Mouse (Mus musculus) lung, postnatal 0 days (tissue): ENCODE results near the gene Ugt1a6b. TPM values are rescaled to one million over a fixed set of nuclear protein-coding genes. Genes with fewer than 3 reads are reported as not detected.
"Not testable (repeated sequence)": the region's sequence is repeated elsewhere in the genome, so short reads cannot be mapped to it uniquely, and the experiment has no call there.

ENCODE experiments used
- ATAC-seq: fragments of 200-750 bp; cut with Nextera tagmentation; 2 replicates; pipeline ENCODE4 v1.8.0; 2017; ENCODE audit warnings: moderate library complexity
- DNase-seq: peaks from one replicate; pipeline ENCODE4 v3.0.0-alpha.2; 2016; ENCODE audit warnings: low spot score
- H3K27ac ChIP-seq: fragments of 300-500 bp; sonication (generic); 2 replicates; pipeline ENCODE4 v1.5.1; 2014; ENCODE audit warnings: antibody characterized with exemption, mild to moderate bottlenecking, low read length, mixed read lengths
- H3K27me3 ChIP-seq: fragments of 300-500 bp; sonication (generic); replicated peaks from 2 replicates; pipeline ENCODE4 v1.6.1; 2014; ENCODE audit warnings: low read length, mixed read lengths; ENCODE audit not compliant: insufficient read depth
- H3K36me3 ChIP-seq: fragments of 300-500 bp; sonication (generic); 2 replicates; pipeline ENCODE4 v1.6.1; 2014; ENCODE audit warnings: low read length, mixed read lengths; ENCODE audit not compliant: insufficient read depth
- H3K4me1 ChIP-seq: fragments of 300-500 bp; sonication (generic); 2 replicates; pipeline ENCODE4 v1.6.1; 2014; ENCODE audit warnings: antibody characterized with exemption, low read depth, low read length, mixed read lengths; ENCODE audit not compliant: insufficient read depth
- H3K4me2 ChIP-seq: fragments of 300-500 bp; sonication (generic); replicated peaks from 2 replicates; pipeline ENCODE4 v1.6.1; 2014; ENCODE audit warnings: low read depth, mild to moderate bottlenecking, low read length, moderate library complexity, mixed read lengths
- H3K4me3 ChIP-seq: fragments of 300-500 bp; sonication (generic); 2 replicates; pipeline ENCODE4 v1.5.1; 2014; ENCODE audit warnings: low read depth, low read length
- H3K9ac ChIP-seq: fragments of 300-500 bp; sonication (generic); replicated peaks from 2 replicates; pipeline ENCODE4 v1.6.1; 2014; ENCODE audit warnings: low read depth, mild to moderate bottlenecking
- H3K9me3 ChIP-seq: fragments of 300-500 bp; sonication (generic); 2 replicates; pipeline ENCODE4 v1.6.1; 2016; ENCODE audit warnings: low read length, mixed read lengths
- CTCF ChIP-seq: IDR thresholded peaks from 2 replicates; pipeline ENCODE4 v1.5.1; 2016; ENCODE audit warnings: antibody characterized with exemption, mild to moderate bottlenecking
- EP300 ChIP-seq: IDR thresholded peaks from 2 replicates; pipeline ENCODE4 v1.6.1; 2016; ENCODE audit warnings: antibody characterized with exemption, mild to moderate bottlenecking, control low read depth
- WGBS: fragments of 180-500 bp; shearing (Covaris S2); extraction: QIAGEN DNeasy Blood & Tissue Kit; methylation state at CpG from one replicate; pipeline ENCODE4 v1.1.7; 2014; 5-methylcytosine and 5-hydroxymethylcytosine counted together
- polyA plus RNA-seq: library from polyadenylated mRNA; unstranded; fragments of >200 nt; fragmentation: Nextera tagmentation; extraction: Ambion mirVana; gene quantifications from 2 replicates; pipeline ENCODE4 v1.2.1, GENCODE M21; 2015

Gene Ugt1a6b
- polyA plus RNA-seq, 1 experiment from 2014 or later = 2.4 TPM

- Histone ChIP-seq H3K4me3 (no peak overlapping the region), H3K36me3 (no peaks in the 10 kb centered on the region), H3K27me3 (no peaks in the 10 kb centered on the region), H3K9ac (no peak overlapping the region), H3K4me1 (no peaks in the 10 kb centered on the region), H3K27ac (no peak overlapping the region), H3K9me3 (peaks cover 32% of the 10 kb centered on the region), H3K4me2 (no peak overlapping the region)
- no peak for ATAC-seq
- DNase-seq = no peak
- TF ChIP-seq EP300 = no peak
- TF ChIP-seq CTCF = no peak
- 48% methylated on average over 4 of the region's 4 CpGs for WGBS
Measured at GRCm38 (mm10) chr1:88218591-88218990, 115.5 kb downstream of the Ugt1a6b start.

- ATAC-seq (no peak), DNase-seq (peak; percentile 8)
- 11% methylated on average over 1 of the region's 1 CpGs for WGBS
- no peaks in the 10 kb centered on the region for H3K27me3 ChIP-seq
- peaks cover 28% of the 10 kb centered on the region for H3K9me3 ChIP-seq
- no peak overlapping the region for H3K4me2 ChIP-seq
- H3K9ac ChIP-seq = no peak overlapping the region
- no peak overlapping the region for H3K4me3 ChIP-seq
- H3K4me1 ChIP-seq = no peaks in the 10 kb centered on the region
- TF ChIP-seq EP300 = no peak
- no peak for TF ChIP-seq CTCF
- no peaks in the 10 kb centered on the region for H3K36me3 ChIP-seq
- no peak overlapping the region for H3K27ac ChIP-seq
Measured at GRCm38 (mm10) chr1:88219054-88219453, 116.0 kb downstream of the Ugt1a6b start.

DNA sequence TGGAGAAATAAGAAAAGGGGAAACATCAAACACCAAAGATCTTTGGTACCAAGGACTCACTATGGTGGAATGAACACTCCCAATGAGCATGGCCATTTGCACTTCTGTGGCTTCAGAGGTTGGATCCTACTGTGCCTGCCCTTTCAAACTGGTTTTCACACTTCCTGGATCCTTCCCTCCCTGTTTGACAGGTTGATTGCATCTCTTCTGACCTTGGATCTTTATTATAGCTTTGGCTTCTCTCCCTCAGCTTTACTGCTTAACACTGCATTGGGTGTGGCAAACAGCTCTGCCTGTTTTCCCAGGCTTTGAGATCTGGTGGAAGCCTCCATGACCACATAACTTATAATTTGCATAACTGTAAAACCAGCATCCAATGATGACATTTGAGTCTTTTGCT lies 117.3 kb downstream of the Ugt1a6b start:
- Histone ChIP-seq H3K27me3 (no peaks in the 10 kb centered on the region), H3K36me3 (no peaks in the 10 kb centered on the region), H3K27ac (no peak overlapping the region), H3K4me2 (no peak overlapping the region), H3K9ac (no peak overlapping the region), H3K9me3 (peaks cover 17% of the 10 kb centered on the region), H3K4me1 (no peaks in the 10 kb centered on the region), H3K4me3 (no peak overlapping the region)
- DNase-seq = peak; percentile 15
- no peak for TF ChIP-seq CTCF
- no peak for TF ChIP-seq EP300
- no peak for ATAC-seq

- H3K36me3 ChIP-seq = no peaks in the 10 kb centered on the region
- no peak overlapping the region for H3K4me3 ChIP-seq
- 38% methylated on average over 2 of the region's 2 CpGs for WGBS
- H3K4me2 ChIP-seq = no peak overlapping the region
- no peak for ATAC-seq
- H3K9ac ChIP-seq = no peak overlapping the region
- H3K4me1 ChIP-seq = no peaks in the 10 kb centered on the region
- no peak for DNase-seq
- H3K27me3 ChIP-seq = no peaks in the 10 kb centered on the region
- H3K9me3 ChIP-seq = peaks cover 14% of the 10 kb centered on the region
- TF ChIP-seq CTCF (no peak), EP300 (no peak)
- no peak overlapping the region for H3K27ac ChIP-seq
Measured at GRCm38 (mm10) chr1:88222216-88222615, 119.2 kb downstream of the Ugt1a6b start.

- H3K27me3 ChIP-seq, H3K4me3 ChIP-seq, DNase-seq, H3K27ac ChIP-seq, H3K9ac ChIP-seq, H3K4me1 ChIP-seq, H3K36me3 ChIP-seq, ATAC-seq, H3K4me2 ChIP-seq: not testable (repeated sequence)
- H3K9me3 ChIP-seq = peaks cover 17% of the 10 kb centered on the region
Measured at GRCm38 (mm10) chr1:88223011-88223515, 120.0 kb downstream of the Ugt1a6b start.

GRCm38 (mm10) chr1:88223591-88223990 lies 120.5 kb downstream of the Ugt1a6b start:
- DNase-seq = no peak
- no peaks in the 10 kb centered on the region for H3K4me1 ChIP-seq
- WGBS = 43% methylated on average over 1 of the region's 1 CpGs

More at GRCm38 (mm10) chr1:88223591-88223990, 120.5 kb downstream of the Ugt1a6b start:
- H3K36me3 ChIP-seq = no peaks in the 10 kb centered on the region
- no peak for TF ChIP-seq EP300
- TF ChIP-seq CTCF = no peak
- no peak for ATAC-seq
- H3K9ac ChIP-seq = no peak overlapping the region
- peaks cover 22% of the 10 kb centered on the region for H3K9me3 ChIP-seq
- no peak overlapping the region for H3K27ac ChIP-seq
- no peak overlapping the region for H3K4me3 ChIP-seq
- no peak overlapping the region for H3K4me2 ChIP-seq
- H3K27me3 ChIP-seq = no peaks in the 10 kb centered on the region
